Mouse (Mus musculus): ENCODE results near the gene Atpaf1. TPM values are rescaled to one million over a fixed set of nuclear protein-coding genes. Genes with fewer than 3 reads are reported as not detected.

The Atpaf1 gene
- polyA plus RNA-seq, 1 experiment from 2014 or later: 31.1 TPM

GRCm38 (mm10) chr4:115820199-115820598 is 35.6 kb downstream of the Atpaf1 start:
- H3K4me2 ChIP-seq: no peak overlapping the region
- 87% methylated on average over 3 of the region's 3 CpGs for WGBS
- H3K27ac ChIP-seq: no peak overlapping the region
- no peak overlapping the region for H3K9ac ChIP-seq
- peaks cover 11% of the 10 kb centered on the region for H3K36me3 ChIP-seq (ENCODE audit: poor library complexity, severe bottlenecking)
- no peaks in the 10 kb centered on the region for H3K27me3 ChIP-seq
- ATAC-seq: no peak
- no peaks in the 10 kb centered on the region for H3K9me3 ChIP-seq (replicated peaks)
- no peak overlapping the region for H3K4me3 ChIP-seq
- no peaks in the 10 kb centered on the region for H3K4me1 ChIP-seq

GRCm38 (mm10) chr4:115820944-115821343 is 36.3 kb downstream of the Atpaf1 start:
- Histone ChIP-seq H3K4me1 (no peaks in the 10 kb centered on the region), H3K27ac (no peak overlapping the region), H3K9me3 (replicated peaks) (no peaks in the 10 kb centered on the region), H3K4me3 (no peak overlapping the region), H3K36me3 (ENCODE audit: poor library complexity, severe bottlenecking) (peaks cover 5% of the 10 kb centered on the region; the same call in 1 of the 2 replicates), H3K27me3 (0 out of 2 replicates have a peak, but pooled peaks cover 3% of the 10 kb centered on the region), H3K9ac (no peak overlapping the region), H3K4me2 (no peak overlapping the region)
- no peak for ATAC-seq
- WGBS: 72% methylated on average over 3 of the region's 3 CpGs

- Histone ChIP-seq H3K36me3 (ENCODE audit: poor library complexity, severe bottlenecking) (peaks cover under 1% of the 10 kb centered on the region; the same call in 1 of the 2 replicates), H3K9me3 (replicated peaks) (no peaks in the 10 kb centered on the region), H3K9ac (no peak overlapping the region), H3K27me3 (0 out of 2 replicates have a peak, but pooled peaks cover 3% of the 10 kb centered on the region), H3K4me2 (no peak overlapping the region), H3K27ac (no peak overlapping the region), H3K4me1 (no peaks in the 10 kb centered on the region), H3K4me3 (no peak overlapping the region)
- ATAC-seq: no peak
Measured at GRCm38 (mm10) chr4:115821431-115821830, 36.8 kb downstream of the Atpaf1 start.

DNA sequence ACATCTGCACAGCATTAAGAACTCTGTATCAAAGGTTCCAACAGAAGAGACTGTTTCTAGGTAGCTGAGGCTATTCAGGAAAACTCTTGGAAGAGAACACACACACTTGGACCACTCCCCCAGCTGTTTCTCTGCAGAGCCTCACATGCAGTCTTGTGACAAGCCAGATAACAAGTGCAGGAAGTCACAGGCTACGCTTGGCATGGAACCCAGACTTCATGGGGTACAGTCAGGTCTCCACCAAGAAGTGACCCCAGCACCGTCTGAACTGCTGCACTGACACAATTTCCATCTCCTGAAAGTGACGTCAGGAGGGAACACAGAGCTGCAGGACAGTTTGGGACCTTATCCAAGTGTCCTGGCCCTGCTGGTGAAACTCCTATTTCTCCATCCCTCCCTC is 37.3 kb downstream of the Atpaf1 start:
- Histone ChIP-seq H3K4me1 (no peaks in the 10 kb centered on the region), H3K27ac (no peak overlapping the region), H3K4me2 (no peak overlapping the region), H3K36me3 (ENCODE audit: poor library complexity, severe bottlenecking) (no peaks in the 10 kb centered on the region), H3K9ac (no peak overlapping the region), H3K9me3 (replicated peaks) (no peaks in the 10 kb centered on the region), H3K4me3 (no peak overlapping the region), H3K27me3 (0 out of 2 replicates have a peak, but pooled peaks cover 3% of the 10 kb centered on the region)
- no peak for ATAC-seq
- 77% methylated on average over 3 of the region's 3 CpGs for WGBS

GRCm38 (mm10) chr4:115824178-115824577 is 39.6 kb downstream of the Atpaf1 start:
- H3K9me3 ChIP-seq (replicated peaks): no peaks in the 10 kb centered on the region
- no peak overlapping the region for H3K9ac ChIP-seq
- H3K27me3 ChIP-seq: peaks cover 7% of the 10 kb centered on the region; the same call in 1 of the 2 replicates
- WGBS: 77% methylated on average over 2 of the region's 2 CpGs
- no peak for ATAC-seq
- H3K27ac ChIP-seq: no peak overlapping the region
- no peaks in the 10 kb centered on the region for H3K36me3 ChIP-seq (ENCODE audit: poor library complexity, severe bottlenecking)
- no peak overlapping the region for H3K4me3 ChIP-seq
- no peak overlapping the region for H3K4me2 ChIP-seq
- H3K4me1 ChIP-seq: peaks cover 7% of the 10 kb centered on the region; the same call in 1 of the 2 replicates

DNA sequence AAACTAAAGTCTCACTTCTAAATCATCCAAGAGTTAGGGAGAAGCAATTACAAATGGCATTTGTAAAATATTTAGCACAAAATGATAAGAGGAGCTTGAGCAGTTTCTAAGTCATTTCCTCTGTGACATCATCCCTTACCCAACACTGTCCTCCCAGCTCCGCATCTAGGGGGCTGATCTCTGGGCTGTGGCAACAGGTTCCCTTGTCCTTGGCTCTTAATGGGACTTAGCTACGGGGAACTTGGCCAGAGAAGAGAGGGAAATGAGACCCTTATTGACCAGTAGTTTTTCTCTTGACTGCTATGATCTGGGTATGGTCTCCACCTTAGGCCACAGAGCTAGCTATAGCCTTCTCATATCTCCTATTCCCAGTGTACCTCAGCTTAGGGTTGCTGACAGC is 40.7 kb downstream of the Atpaf1 start:
- Histone ChIP-seq H3K4me1 (peaks cover 7% of the 10 kb centered on the region; the same call in 1 of the 2 replicates), H3K27me3 (peaks cover 14% of the 10 kb centered on the region; the same call in 1 of the 2 replicates), H3K9ac (no peak overlapping the region), H3K9me3 (replicated peaks) (no peaks in the 10 kb centered on the region), H3K36me3 (ENCODE audit: poor library complexity, severe bottlenecking) (no peaks in the 10 kb centered on the region), H3K4me2 (no peak overlapping the region), H3K4me3 (no peak overlapping the region), H3K27ac (no peak overlapping the region)
- 80% methylated on average over 2 of the region's 2 CpGs for WGBS
- ATAC-seq: no peak

DNA sequence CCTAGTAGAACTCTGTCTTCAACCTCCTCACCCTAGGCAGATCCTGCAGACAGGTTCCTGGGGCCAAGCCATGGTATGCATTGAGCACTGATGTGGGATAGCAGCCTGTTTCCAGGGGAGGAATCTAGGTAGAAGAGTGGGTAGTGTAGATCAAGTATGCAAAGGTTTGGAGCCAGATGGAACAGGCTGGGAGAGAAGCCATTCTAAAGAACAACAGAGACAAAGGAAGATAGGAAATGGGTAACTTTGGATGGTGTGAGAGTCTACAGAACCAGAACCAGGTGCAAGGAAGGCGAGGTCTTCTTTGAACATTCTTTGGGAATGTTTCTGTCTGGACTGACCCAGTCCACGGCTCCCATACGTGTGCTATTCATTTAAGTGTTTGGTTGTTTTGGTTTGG is 42.5 kb downstream of the Atpaf1 start:
- Histone ChIP-seq H3K4me1 (peaks cover 7% of the 10 kb centered on the region; the same call in 1 of the 2 replicates), H3K9me3 (replicated peaks) (no peaks in the 10 kb centered on the region), H3K27ac (no peak overlapping the region), H3K27me3 (peaks cover 14% of the 10 kb centered on the region; the same call in 1 of the 2 replicates), H3K9ac (no peak overlapping the region), H3K4me2 (no peak overlapping the region; the same call in 1 of the 2 replicates), H3K4me3 (no peak overlapping the region), H3K36me3 (ENCODE audit: poor library complexity, severe bottlenecking) (no peaks in the 10 kb centered on the region; the same call in 1 of the 2 replicates)
- ATAC-seq: no peak
- WGBS: 58% methylated on average over 3 of the region's 3 CpGs

GRCm38 (mm10) chr4:115827535-115827887 is 42.9 kb downstream of the Atpaf1 start:
- peaks cover 7% of the 10 kb centered on the region; the same call in 1 of the 2 replicates for H3K4me1 ChIP-seq
- H3K9ac ChIP-seq: peak overlapping the region; percentile 81
- WGBS: 4% methylated on average over 4 of the region's 4 CpGs
- no peaks in the 10 kb centered on the region; the same call in 1 of the 2 replicates for H3K36me3 ChIP-seq (ENCODE audit: poor library complexity, severe bottlenecking)
- peak; percentile 32; the same call in 1 of the 2 replicates for ATAC-seq
- H3K27me3 ChIP-seq: peaks cover 14% of the 10 kb centered on the region; the same call in 1 of the 2 replicates
- peak overlapping the region; percentile 85 for H3K4me2 ChIP-seq
- H3K4me3 ChIP-seq: peak overlapping the region; percentile 78
- no peaks in the 10 kb centered on the region for H3K9me3 ChIP-seq (replicated peaks)
- H3K27ac ChIP-seq: no peak overlapping the region

GRCm38 (mm10) chr4:115827888-115828571 is 43.4 kb downstream of the Atpaf1 start, which contains the start of gene Mob3c:
TSS of gene Mob3c (plus strand) at chr4:115828092.
- Histone ChIP-seq H3K4me3 (peak within 1 kb of the TSS; percentile 78), H3K27me3 (peaks cover 14% of the 10 kb centered on the region; the same call in 1 of the 2 replicates), H3K4me1 (peaks cover 7% of the 10 kb centered on the region; the same call in 1 of the 2 replicates), H3K27ac (peak within 1 kb of the TSS; percentile 41; the same call in 1 of the 2 replicates), H3K4me2 (peak within 1 kb of the TSS; percentile 85), H3K36me3 (ENCODE audit: poor library complexity, severe bottlenecking) (no peaks in the 10 kb centered on the region; the same call in 1 of the 2 replicates), H3K9ac (peak within 1 kb of the TSS; percentile 81), H3K9me3 (replicated peaks) (no peaks in the 10 kb centered on the region)
- peak; percentile 89 for ATAC-seq
- WGBS: under 1% methylated on average over 51 of the region's 57 CpGs

DNA sequence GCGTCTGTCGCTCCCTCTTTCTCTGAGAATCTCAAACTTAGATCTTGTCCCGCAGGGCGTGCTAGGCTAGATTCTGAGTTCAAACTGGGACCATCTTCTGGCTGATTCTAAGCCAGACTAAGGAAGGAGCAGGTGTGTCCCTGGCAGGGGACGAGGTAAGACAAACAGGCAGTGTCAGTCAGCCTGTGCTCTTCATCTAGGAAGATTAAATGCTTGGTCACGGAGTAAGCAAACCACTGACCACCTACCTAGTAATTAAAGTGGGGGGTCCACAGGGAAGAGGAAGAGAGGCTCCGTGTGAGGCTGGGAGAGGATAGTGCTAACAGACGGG is 43.9 kb downstream of the Atpaf1 start:
- Histone ChIP-seq H3K27ac (no peak overlapping the region), H3K4me2 (peak overlapping the region; percentile 85), H3K9me3 (replicated peaks) (no peaks in the 10 kb centered on the region), H3K4me3 (peak overlapping the region; percentile 78), H3K27me3 (peaks cover 14% of the 10 kb centered on the region; the same call in 1 of the 2 replicates), H3K4me1 (peaks cover 7% of the 10 kb centered on the region; the same call in 1 of the 2 replicates), H3K36me3 (ENCODE audit: poor library complexity, severe bottlenecking) (no peaks in the 10 kb centered on the region; the same call in 1 of the 2 replicates), H3K9ac (peak overlapping the region; percentile 81)
- no peak; the same call in 1 of the 2 replicates for ATAC-seq
- WGBS: 9% methylated on average over 8 of the region's 8 CpGs

GRCm38 (mm10) chr4:115830491-115830890 is 45.9 kb downstream of the Atpaf1 start:
- peaks cover 13% of the 10 kb centered on the region; the same call in 1 of the 2 replicates for H3K27me3 ChIP-seq
- peaks cover 7% of the 10 kb centered on the region; the same call in 1 of the 2 replicates for H3K4me1 ChIP-seq
- 89% methylated on average over 5 of the region's 5 CpGs for WGBS
- H3K4me3 ChIP-seq: no peak overlapping the region
- no peak overlapping the region for H3K27ac ChIP-seq
- H3K36me3 ChIP-seq (ENCODE audit: poor library complexity, severe bottlenecking): no peaks in the 10 kb centered on the region; the same call in 1 of the 2 replicates
- no peak overlapping the region for H3K4me2 ChIP-seq
- no peak for ATAC-seq
- no peaks in the 10 kb centered on the region for H3K9me3 ChIP-seq (replicated peaks)
- no peak overlapping the region for H3K9ac ChIP-seq

DNA sequence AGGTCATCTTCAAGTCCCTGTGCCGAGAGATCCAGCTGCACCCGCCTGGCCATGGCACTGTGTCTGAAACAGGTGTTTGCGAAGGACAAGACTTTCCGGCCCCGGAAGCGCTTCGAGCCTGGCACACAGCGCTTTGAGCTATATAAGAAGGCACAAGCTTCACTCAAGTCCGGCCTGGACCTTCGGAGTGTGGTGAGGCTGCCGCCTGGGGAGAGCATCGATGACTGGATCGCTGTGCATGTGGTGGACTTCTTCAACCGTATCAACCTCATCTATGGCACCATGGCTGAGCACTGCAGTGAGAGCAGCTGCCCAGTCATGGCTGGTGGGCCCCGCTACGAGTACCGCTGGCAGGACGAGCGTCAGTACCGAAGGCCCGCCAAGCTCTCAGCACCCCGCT is 46.6 kb downstream of the Atpaf1 start:
- no peaks in the 10 kb centered on the region; the same call in 1 of the 2 replicates for H3K36me3 ChIP-seq (ENCODE audit: poor library complexity, severe bottlenecking)
- no peak overlapping the region for H3K4me2 ChIP-seq
- H3K9me3 ChIP-seq (replicated peaks): no peaks in the 10 kb centered on the region
- H3K27ac ChIP-seq: no peak overlapping the region
- H3K9ac ChIP-seq: no peak overlapping the region
- no peak for ATAC-seq
- no peak overlapping the region for H3K4me3 ChIP-seq
- WGBS: 96% methylated on average over 22 of the region's 22 CpGs
- peaks cover 11% of the 10 kb centered on the region; the same call in 1 of the 2 replicates for H3K27me3 ChIP-seq
- peaks cover 7% of the 10 kb centered on the region; the same call in 1 of the 2 replicates for H3K4me1 ChIP-seq

Measured in forebrain, embryonic 13.5 days (tissue).